Mouse (Mus musculus): ENCODE data around the gene Raly.

Raly gene

DNA sequence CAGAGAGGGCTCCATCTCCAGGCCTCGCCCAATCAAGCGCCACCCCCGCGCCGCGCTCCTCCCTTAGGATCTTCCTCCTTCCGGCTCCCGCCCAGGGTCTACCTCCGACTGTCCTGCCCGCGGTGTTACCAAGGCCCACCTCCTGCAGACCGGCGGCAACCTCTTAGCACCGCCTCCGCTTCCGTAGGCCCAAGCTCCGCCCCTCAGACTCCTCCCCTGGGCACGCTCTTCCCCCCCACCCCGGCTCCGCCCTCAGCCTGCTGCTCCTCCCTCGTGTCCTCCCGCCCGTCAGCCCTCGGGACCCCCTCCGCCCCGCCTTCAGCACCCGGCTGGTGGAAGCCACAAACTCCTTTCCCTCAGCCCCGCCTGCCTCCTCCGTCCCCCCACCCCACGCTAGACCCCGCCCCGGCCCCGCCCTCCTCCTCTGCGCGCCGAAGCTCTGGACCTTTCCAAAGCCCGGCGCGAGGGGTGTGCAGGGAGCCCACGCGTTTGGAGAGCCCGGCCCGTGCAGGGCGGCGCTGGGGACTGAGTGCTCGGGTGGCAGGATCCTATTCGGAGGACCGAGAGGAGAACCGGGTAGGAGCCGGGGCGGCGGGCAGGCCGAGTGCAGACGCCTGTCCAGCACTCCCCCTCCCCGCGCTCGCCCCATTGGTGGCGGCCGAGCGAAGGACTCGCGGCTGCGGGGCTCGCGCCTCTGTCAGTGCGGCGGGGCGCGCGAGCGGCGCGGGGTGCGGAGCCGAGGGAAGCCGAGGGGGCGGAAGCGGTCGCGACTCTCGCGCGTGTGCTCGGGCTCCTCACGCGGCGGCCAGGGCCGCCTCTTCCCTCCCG lies at the start of gene Raly, which contains the start of gene a:
Gene Raly, plus strand, starts transcription at position 441 of the 828 bp plus-strand sequence.
Gene a, plus strand, starts transcription at position 747 of the 828 bp plus-strand sequence.
- peak; percentile 97 for DNase-seq (ENCODE audit: low read depth, low spot score)

DNA sequence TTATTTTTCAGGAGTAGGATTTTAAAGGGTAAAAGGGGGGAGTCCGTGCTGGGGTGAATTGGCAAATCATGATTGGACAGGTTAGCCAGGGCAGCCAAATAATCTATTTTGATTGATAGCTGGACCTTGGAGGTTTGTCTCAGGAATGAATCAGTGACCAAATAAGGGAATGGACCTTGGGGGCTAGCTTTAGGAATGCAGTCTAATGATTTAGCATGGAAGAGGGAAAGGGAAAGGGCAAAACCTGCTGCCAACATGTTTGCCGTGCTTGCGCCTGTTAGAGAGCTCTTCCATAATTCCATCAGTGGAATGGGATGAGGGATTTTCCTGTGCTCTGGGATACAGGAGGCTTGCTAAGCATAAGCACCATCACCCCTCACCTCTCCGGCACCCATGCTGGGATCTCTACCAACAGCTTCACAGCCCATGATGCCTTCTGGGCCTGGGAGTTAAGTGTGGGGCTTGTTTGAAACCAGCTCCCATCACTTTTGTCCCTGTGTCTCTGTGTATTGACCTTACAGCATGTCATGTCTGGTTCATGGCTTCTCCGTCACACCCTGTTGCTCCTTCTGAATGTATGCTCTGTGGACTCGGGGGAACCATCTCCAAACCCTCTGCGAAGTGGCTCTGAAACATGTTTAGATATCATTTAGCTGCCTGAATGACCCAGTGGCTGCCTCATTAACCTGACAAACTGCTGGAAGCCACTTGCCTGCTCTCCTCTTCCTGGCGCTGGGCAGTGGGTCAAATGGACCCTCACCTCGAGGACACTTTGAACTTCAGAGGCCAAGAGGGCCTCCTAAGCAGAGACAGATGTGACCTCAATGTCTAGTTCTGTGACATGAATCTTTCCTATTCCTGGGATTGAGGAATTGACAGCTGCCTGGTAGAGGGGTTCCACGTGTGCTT lies 47.7 kb upstream of the Raly start:
- no peak for DNase-seq (ENCODE audit: low read depth, low spot score)

GRCm38 (mm10) chr2:154743915-154744314 lies 47.0 kb upstream of the Raly start:
- DNase-seq (ENCODE audit: low read depth, low spot score) = no peak

DNA sequence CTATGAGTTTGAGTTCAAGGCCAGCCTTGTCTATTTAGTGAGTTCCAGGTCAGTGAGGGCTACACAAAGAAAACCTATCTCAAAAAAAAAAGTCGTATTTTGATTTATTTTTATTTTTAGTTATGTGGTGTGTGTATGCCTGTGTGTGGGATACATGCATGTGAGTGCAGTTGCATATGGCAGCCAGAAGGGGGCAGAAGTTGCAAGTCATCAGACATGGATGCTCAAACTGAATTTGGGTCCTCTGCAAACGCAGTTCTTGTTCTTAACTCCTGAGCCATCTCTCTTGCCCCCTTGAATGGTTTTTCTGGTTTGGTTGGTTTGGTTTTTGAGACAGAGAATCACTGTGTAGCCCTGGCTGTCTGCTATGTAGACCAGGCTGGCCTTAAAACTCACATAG lies 42.5 kb upstream of the Raly start:
- no peak for DNase-seq (ENCODE audit: low read depth, low spot score)

- DNase-seq (ENCODE audit: low read depth, low spot score) = no peak
Measured at GRCm38 (mm10) chr2:154749046-154750036, 41.6 kb upstream of the Raly start.

GRCm38 (mm10) chr2:154751924-154752323 lies 39.0 kb upstream of the Raly start:
- DNase-seq (ENCODE audit: low read depth, low spot score) = no peak

DNA sequence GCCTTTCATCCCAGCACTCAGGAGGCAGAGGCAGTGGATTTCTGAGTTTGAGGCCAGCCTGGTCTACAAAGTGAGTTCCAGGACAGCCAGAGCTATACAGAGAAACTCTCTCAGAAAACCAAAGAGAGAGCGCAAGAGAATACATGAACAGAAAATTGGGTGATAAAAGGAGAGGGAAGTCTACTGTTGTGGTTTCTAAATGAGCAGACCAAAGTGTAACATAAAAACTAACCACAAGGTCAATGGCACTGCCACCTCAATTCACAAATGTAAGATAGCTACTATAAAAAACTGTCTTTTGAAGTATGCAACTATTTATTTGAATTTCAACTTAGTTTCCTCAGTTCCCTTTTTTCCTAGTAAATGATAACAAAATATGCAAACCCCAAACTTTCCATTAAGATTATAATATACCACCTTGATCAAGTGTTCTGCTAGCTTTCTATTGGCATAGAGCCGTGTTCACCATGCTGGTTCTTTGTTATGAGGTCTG lies 36.8 kb upstream of the Raly start:
- no peak for DNase-seq (ENCODE audit: low read depth, low spot score)

DNA sequence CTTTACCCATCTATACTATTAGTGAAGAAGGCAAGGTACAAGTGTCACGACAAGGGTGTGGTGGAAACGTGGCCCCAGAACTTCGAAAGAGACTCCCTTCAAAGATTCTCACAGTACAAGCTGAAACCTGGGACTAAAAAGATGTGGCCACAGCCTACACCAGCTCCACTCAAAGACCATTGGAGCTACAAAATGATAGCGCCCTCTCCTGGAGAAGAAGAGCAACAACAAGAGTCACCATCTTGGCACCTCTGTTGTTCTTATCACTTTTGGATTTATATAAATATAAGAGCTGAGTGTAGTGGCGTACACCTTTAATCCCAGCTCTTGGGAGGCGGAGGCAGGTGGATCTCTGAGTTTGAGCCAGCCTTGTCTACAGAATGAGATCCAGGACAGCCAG lies 35.1 kb upstream of the Raly start:
- DNase-seq (ENCODE audit: low read depth, low spot score) = no peak

- no peak for DNase-seq (ENCODE audit: low read depth, low spot score)
Measured at GRCm38 (mm10) chr2:154757691-154758090, 33.2 kb upstream of the Raly start.

GRCm38 (mm10) chr2:154758454-154758853 lies 32.4 kb upstream of the Raly start:
- DNase-seq (ENCODE audit: low read depth, low spot score) = no peak

DNA sequence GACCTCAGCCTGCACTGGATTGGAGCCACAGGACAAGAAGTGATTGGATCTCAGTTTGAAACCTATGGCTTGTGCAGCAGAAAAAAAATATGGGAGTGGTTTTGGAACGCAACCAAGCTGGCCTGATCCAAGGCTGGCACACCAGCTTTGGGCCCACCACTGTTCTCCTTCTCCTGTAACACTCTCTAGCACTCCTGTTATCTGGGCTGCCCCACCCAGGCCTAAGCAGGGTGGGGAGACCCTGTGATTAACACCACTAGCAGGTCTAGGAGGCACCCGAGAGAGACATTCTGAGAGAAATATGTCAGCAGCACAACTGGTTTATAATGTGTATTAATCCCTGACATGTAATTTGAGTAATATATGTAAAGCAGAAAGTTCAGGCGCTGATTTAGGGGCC lies 27.7 kb upstream of the Raly start:
- no peak for DNase-seq (ENCODE audit: low read depth, low spot score)

- peak; percentile 29 for DNase-seq (ENCODE audit: low read depth, low spot score)
Measured at GRCm38 (mm10) chr2:154764828-154765497, 25.9 kb upstream of the Raly start.

DNA sequence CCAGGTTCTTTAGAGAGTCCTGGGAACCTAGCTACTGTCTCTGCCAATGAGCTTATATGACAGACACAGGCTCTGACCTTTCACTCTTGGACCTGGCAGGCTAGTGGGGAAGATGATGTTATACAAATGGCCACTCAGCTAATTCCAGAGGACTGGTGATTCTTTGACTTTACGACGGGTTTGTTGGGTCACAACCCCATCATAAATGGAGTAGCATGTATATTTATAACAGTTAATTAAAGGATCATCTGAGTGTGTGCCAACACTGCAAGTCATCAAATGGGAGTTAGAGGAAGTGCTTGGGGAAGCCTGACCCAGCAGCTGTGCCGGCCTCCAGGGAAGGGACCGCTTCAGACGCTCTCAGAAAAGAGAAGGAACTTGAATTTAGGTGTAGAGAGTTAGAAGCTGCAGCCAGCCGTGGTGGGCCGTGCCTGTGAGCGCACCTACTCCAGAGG lies 25.3 kb upstream of the Raly start:
- DNase-seq (ENCODE audit: low read depth, low spot score) = no peak

DNA sequence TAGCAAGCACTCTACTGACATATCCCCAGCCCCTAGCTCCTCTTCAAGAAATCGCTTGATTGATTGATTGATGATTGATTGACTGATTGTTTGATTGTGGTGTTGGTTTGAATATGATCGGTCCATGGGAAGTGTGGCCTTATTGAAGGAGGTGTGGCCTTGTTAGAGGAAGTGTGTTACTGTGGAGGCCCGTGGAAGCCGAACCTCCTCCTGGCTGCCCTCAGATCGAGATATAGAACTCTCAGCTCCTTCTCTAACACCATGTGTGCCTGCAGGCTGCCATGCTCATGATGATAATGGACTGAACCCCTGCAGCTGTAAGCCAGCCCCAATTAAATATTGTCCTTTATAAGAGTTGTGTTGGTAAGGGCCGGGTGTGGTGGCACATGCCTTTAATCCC lies 23.8 kb upstream of the Raly start:
- DNase-seq (ENCODE audit: low read depth, low spot score) = no peak

- no peak for DNase-seq (ENCODE audit: low read depth, low spot score)
Measured at GRCm38 (mm10) chr2:154769930-154770329, 21.0 kb upstream of the Raly start, which contains the start of gene Gm14214. Gene Gm14214 (minus strand): TSS chr2:154770030.

GRCm38 (mm10) chr2:154771604-154772003 lies 19.3 kb upstream of the Raly start:
- DNase-seq (ENCODE audit: low read depth, low spot score) = no peak

- no peak for DNase-seq (ENCODE audit: low read depth, low spot score)
Measured at GRCm38 (mm10) chr2:154774032-154774431, 16.9 kb upstream of the Raly start.

DNA sequence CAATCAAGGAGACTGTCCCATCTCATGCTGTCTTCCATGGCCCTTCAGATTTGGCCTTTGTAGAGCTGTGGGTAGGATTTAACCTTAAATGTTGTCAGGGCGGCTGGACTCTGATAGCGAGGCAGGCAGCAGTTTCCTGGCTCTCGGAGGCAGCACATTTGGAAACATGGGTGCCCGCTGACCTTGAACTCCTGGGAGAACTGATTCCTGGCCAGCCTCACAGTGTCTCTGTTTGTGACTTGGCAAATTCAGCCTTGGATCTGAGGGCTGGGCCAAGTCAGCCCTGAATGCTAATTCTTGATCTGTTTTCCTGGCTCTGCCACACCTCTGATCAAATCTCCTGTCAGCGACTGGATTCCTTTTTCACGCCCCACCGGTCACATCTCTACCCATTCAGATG lies 14.4 kb upstream of the Raly start:
- no peak for DNase-seq (ENCODE audit: low read depth, low spot score)

GRCm38 (mm10) chr2:154779648-154780047 lies 11.2 kb upstream of the Raly start:
- DNase-seq (ENCODE audit: low read depth, low spot score) = peak; percentile 52

GRCm38 (mm10) chr2:154782361-154782760 lies 8.5 kb upstream of the Raly start:
- no peak for DNase-seq (ENCODE audit: low read depth, low spot score)

Data from retina, adult 2 months (tissue).